Mouse (Mus musculus): ENCODE data around the gene Mettl8. TPM values are rescaled to one million over a fixed set of nuclear protein-coding genes. Genes with fewer than 3 reads are reported as not detected.
A peak's percentile ranks its signal among the peaks of the same experiment; 100 is the strongest.

The Mettl8 gene
- total RNA-seq, 4 experiments from 2014 or later, result 4.8 to 6.1 (median 5.4) TPM

DNA sequence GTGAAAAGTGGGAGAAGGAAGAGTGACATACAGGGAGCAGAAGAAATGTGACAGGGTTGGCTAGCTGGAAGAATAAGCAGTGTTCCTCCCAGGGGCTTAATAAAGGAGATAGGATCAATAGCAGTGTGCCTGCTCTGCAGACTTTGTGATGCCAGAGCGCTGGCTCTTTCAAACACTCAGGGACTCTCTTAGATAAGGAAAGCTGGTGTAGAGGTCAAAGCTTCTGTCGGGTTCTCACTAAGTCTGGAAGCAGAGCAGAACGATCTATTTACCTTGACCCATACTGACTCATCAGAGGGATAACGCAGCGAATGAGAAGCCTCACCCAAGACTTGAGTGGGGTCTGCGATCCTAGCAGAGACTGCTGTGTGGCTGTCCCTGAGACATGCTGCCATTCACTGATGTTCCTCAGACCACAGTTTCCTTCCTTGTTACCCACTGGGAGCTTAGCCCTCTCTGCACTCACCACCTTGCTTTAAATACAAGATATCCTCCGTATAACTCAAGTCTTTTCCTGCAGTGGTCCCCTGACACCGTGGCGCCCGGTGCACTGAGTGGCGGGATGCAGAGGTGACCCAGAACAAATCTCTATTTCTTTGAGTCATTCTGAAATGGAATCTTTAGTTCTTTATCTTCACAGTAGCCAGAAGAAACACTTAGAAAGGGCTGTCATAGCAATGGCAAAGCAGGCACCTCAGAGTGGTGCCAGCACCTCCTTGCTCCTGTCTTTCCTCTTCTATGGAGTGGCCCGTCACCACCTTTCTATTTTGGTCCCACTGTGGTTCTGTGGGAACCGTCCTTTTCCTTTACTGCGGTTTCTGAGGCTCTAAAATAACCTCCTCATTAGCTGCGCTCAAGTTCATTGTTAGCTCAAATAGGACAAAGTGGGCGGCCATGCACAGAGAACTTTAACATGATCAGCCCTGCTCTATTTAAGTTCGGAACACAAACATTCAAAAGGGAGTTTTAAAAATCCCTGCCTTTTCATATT lies 65.9 kb downstream of the Mettl8 start:
- DNase-seq (ENCODE audit: low spot score in 2 of 2), result no peak

- peak in 1 of 2 experiments; percentile 13 for DNase-seq (ENCODE audit: low spot score in 2 of 2)
Measured at GRCm38 (mm10) chr2:70978271-70978670, 77.1 kb downstream of the Mettl8 start.

DNA sequence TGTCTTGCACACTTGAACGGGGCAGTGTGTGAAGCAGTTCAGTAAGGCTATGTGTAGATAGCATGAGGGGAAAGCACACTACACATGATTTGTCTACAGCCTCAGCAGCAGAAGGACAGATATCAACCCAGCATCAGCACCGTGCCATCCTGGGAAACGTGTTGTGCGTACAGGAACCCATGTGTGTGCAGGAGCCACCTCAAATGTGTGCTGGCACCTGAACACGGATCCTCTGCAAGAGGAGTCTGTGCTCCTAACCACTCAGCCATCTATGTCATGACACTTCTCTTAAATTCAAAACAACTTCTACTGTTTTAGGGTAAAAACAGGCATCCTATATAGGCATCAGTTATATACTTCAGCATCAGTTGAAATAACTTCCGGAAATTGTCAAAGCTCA lies 80.6 kb downstream of the Mettl8 start:
- DNase-seq (ENCODE audit: low spot score in 2 of 2), result no peak

GRCm38 (mm10) chr2:70972795-70973518 lies 82.4 kb downstream of the Mettl8 start:
- DNase-seq (ENCODE audit: low spot score in 2 of 2), result no peak

DNA sequence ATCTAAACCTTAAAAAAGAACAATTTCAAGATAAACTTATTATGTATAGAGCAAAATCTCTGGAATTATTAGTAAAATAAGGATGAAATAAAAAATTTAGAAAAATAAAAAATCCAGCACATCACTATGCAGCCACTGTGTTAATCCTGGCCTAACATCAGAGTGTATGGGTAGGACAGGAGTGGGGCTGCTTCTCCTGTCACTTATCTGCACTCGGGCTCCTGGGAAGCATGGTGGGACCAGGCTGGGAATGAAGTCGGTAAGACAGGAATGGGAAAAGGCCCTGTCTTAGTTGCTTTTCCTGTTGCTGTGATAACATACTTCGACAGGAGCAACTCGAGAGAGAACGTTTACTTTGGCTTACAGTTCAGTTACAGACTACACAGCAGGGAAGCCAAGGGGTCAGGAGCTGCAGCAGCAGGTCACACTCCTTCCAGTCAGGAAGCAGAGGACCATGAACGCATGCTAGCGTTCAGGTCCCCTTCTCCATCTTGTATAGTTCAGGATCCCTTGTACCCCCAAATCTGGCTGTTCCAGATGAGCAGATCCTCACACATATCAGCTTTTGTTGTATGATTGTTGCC lies 85.1 kb downstream of the Mettl8 start:
- DNase-seq (ENCODE audit: low spot score in 2 of 2), result no peak

DNA sequence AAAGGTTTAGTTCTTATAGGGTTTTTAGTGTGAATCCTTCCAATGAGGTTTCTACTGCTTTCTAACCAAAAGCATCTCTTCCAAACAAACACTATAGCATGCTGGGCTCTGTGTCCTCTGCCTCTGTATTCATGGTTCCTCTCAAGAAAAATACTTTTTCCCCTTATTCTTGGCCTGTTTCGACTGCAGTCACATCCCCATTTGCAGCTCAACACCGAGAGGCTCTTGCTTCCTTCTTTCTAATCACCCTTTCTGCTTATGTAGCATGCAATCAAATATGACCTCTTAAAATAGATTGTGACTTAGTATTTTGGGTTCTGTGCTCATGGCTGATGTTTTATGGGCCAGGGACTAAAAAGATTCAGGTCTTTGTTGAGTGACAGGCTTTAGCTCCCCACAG lies 87.1 kb downstream of the Mettl8 start:
- DNase-seq (ENCODE audit: low spot score in 2 of 2), result no peak

DNA sequence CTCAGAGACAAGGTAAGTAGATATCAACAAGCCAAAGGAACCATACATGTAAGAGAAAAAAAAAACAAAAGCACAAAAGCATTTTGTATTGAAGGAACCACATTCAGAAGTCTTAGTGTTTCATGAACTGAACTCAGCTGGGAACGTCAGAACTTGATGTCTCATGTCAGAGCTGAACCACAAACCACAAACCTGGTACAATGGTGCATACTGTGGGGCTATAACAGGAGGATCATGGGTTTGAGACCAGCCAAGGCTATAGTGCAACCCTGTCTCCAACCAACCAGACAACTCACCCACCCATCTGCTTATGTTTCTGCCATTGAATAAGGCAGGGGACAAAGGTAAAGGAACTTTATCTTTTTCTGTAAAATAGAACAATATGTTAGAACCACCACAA lies 88.2 kb downstream of the Mettl8 start:
- DNase-seq (ENCODE audit: low spot score in 2 of 2), result no peak

DNA sequence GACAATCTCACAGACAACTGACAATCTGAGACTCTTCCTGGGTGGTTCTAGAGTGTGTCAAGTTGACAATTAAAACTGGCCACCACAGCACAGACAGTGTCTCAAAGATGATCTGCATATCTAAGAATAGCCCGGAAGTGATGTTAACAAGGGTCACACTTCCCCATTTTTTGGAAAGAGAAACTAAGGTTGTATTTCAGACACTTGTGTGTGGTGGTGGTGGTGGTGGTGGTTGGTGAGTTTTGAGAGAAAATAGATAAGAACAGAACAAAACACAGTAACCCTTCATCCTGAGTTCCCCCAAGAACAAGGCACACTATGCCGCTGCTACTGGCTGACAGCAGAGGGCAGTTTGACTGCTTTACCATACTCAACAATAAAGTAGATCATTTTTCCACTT lies 90.6 kb downstream of the Mettl8 start:
- no peak for DNase-seq (ENCODE audit: low spot score in 2 of 2)

GRCm38 (mm10) chr2:70962921-70963320 lies 92.5 kb downstream of the Mettl8 start:
- no peak for DNase-seq (ENCODE audit: low spot score in 2 of 2)

DNA sequence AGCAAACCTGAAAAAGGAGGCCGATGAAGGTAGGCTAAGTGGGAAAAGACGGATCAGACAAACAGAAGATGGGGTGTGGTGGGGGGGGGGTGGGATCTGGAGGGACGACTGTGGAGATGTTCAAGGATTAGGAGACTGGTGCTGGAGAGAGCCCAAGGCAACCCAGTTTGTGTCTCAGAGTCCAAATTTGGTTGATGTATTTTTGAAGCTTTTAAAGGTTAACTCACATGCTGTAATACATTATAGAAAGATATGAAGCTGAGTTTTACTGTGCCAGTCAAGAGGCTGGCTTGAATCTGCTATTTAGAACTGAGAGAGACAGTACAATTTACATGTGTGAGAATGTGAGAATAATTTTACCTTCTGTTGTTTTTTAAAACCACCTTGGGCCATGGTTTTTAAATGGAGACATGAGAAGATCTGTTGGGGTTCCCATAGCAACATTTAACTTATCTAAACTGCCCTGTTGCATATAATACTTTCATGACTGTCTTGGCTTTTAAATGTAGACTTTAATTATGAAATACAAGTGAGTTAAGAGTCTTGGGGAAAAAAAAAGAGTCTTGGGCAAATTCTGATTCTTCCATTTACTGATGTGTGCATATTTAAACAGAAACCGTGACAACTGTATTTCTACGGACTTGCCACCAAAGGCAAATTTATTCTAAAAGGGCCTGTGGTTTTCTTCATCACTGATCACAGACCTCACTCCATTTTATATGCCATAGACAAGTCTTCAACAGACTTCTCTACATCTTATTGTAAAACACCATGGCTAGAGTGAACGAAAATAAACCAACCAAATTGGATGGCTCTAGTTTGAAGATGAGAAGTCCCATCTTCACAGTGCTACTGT lies 94.1 kb downstream of the Mettl8 start:
- DNase-seq (ENCODE audit: low spot score in 2 of 2), result no peak

DNA sequence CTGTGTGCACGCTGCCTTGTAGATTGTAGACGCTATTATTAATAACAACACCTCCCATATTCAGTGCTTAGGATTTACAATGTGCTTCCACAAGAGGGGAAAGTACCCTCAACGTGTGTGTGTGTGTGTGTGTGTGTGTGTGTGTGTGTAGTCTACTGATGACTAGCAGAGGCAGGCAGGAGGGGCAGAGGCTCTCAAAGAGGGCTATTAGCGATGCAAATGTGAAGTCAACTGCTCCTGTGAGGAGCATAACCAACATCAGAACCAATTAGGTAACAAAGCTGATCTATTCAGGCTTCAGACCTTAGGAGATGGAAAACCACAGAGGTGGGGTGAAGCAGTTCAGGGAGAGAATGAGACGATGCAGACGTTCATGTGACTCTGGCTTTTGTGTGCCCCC lies 95.3 kb downstream of the Mettl8 start:
- no peak for DNase-seq (ENCODE audit: low spot score in 2 of 2)

- DNase-seq (ENCODE audit: low spot score in 2 of 2), result no peak
Measured at GRCm38 (mm10) chr2:70959337-70959736, 96.0 kb downstream of the Mettl8 start.

GRCm38 (mm10) chr2:70958536-70958935 lies 96.8 kb downstream of the Mettl8 start:
- no peak for DNase-seq (ENCODE audit: low spot score in 2 of 2)

- no peak for DNase-seq (ENCODE audit: low spot score in 2 of 2)
Measured at GRCm38 (mm10) chr2:70953616-70954015, 101.8 kb downstream of the Mettl8 start.

DNA sequence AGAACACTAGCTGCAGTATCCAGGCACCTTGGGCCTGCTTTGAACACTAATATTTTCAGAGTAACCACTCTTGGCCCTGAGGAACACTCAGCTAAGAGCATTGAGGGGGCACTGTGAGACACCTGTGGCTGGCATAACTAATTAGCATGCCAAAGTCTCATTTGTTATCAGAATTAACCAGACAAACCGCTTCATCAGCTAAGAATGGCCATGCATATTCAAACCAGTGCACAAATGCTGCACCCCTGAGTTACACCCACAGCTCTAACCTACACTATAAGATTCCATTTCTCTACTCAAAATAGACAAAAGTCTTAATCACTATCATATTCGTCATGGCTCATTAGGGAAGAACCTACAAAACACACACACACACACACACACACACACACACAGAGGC lies 103.4 kb downstream of the Mettl8 start:
- DNase-seq (ENCODE audit: low spot score in 2 of 2), result no peak

DNA sequence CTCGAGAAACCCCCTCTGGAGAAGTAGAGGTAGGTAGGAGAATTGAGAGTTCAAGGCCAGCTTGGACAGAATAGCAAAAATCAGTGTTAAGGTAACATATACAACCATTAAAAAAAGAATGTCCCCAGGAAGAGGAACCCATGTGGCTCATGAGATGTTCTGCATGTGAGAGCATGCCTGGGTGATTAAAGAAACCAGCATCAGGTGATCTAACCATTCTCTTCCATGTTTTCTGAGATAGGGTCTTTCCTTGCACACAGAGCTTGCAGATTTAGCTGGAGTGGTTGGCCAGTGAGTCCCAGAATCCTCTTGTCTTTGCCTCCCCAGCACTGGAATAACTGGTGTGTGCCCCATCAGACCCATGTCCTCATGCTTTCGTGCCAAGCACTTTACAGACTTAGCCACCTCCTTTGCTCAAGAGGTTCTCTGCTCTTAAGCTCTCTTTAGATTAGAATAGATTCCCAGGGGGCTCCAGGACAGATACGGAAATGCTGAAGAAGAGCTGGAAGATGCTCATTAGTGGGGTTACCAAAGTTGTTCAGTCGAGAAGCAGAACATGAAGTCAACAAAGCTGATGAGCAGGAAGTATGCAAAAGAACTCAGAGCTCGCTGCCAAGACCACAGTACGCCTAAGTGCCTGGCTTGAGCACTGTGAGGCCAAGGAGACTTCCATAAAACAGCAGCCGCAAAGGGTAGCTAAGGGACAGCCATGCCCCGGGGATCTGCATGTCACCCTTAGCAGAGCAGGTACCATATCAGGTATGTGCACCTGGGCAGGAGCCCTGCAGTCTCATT lies 110.7 kb downstream of the Mettl8 start:
- no peak for DNase-seq (ENCODE audit: low spot score in 2 of 2)

- no peak for DNase-seq (ENCODE audit: low spot score in 2 of 2)
Measured at GRCm38 (mm10) chr2:70940826-70941225, 114.6 kb downstream of the Mettl8 start.

DNA sequence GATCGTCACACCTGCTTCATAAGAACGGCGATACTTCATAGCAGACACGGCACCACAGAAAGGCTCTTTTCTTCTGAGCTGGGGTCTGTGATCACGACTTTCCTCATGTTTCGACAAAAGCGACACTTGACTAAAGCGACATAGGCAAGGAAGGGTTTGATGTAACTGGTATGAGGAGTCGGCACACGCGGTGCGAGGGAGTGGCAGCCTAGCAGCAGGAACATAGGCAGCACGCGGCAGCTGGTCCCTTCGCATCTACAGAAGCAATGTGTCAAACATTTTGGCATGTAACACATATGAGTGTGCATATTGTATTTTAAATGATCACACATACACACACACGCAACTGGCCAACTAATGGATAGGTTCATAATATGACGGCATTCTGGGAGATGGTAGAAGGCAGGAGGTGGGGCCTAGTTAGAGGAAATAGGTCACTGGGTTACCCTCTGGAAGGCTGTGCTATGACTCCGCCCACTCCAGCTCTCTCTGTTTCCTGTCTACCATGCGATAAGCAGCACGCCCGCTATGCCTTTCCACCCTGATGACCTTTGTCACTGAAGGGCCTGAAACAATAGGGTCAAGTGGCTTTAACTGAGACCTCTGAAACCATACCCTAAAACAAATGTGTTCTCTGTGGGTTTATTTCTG lies 116.4 kb downstream of the Mettl8 start:
- no peak for DNase-seq (ENCODE audit: low spot score in 2 of 2)

DNA sequence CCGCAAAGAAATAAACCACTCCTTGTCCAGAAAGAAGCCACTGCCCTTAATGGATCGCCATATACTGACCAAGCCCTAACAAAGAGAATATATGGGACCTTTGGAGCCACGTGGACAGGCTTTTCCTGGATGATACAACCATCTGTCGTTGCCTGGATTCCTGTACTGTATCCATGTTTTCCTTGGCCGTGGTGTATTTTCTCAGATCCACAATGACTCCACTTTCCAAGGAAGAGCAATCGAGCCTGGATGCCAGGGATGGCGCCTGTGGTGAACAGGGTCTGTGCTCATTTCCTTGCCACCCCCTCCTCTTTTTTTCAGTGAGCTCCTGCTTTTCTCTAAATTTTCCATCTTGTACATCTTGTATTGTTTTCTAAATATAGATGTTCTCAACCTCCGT lies 120.6 kb downstream of the Mettl8 start:
- no peak for DNase-seq (ENCODE audit: low spot score in 2 of 2)

- no peak for DNase-seq (ENCODE audit: low spot score in 2 of 2)
Measured at GRCm38 (mm10) chr2:70933516-70933915, 121.9 kb downstream of the Mettl8 start.

Data from gastrocnemius, adult 8-10 months (tissue).